Mouse (Mus musculus) spleen, adult 2 months (tissue): ENCODE results near the gene Traf2. TPM values are rescaled to one million over a fixed set of nuclear protein-coding genes. Genes with fewer than 3 reads are reported as not detected.

ENCODE experiments used
- DNase-seq, 2 experiments: peaks; one replicate each; pipeline versions ENCODE4 v3.0.0 to v3.0.0-alpha.2; 2012 to 2021; ENCODE audit warnings: low spot score in 2 of 2, low read depth in 1 of 2
- H3K27ac ChIP-seq: fragments of 200-500 bp; 2 replicates; pipeline ENCODE4 v1.5.1; 2012; ENCODE audit warnings: low read length, inconsistent platforms; ENCODE audit not compliant: insufficient read depth
- H3K27me3 ChIP-seq: fragments of 200-500 bp; 2 replicates; pipeline ENCODE4 v1.6.1; 2012; ENCODE audit warnings: mild to moderate bottlenecking, moderate library complexity, low read length, inconsistent platforms; ENCODE audit not compliant: control insufficient read depth, insufficient read depth
- H3K36me3 ChIP-seq: fragments of 200-500 bp; 2 replicates; pipeline ENCODE4 v1.6.1; 2012; ENCODE audit warnings: mild to moderate bottlenecking, low read length, inconsistent platforms; ENCODE audit not compliant: control insufficient read depth, insufficient read depth
- H3K4me1 ChIP-seq: fragments of 200-500 bp; 2 replicates; pipeline ENCODE4 v1.6.1; 2011; ENCODE audit warnings: inconsistent platforms; ENCODE audit not compliant: control insufficient read depth, insufficient read depth, insufficient read length
- H3K4me3 ChIP-seq: fragments of 200-500 bp; 2 replicates; pipeline ENCODE4 v1.5.1; 2011; ENCODE audit warnings: mild to moderate bottlenecking, inconsistent platforms; ENCODE audit not compliant: insufficient read depth, insufficient read length; ENCODE audit errors: extremely low read depth
- CTCF ChIP-seq: fragments of 200-500 bp; IDR thresholded peaks from 2 replicates; pipeline ENCODE4 v1.5.1; 2011; ENCODE audit warnings: mild to moderate bottlenecking, inconsistent platforms; ENCODE audit not compliant: insufficient read depth, insufficient read length, insufficient replicate concordance; ENCODE audit errors: extremely low read depth
- POLR2A ChIP-seq: fragments of 200-500 bp; IDR thresholded peaks from 2 replicates; pipeline ENCODE4 v1.6.1; 2011; ENCODE audit warnings: low read depth, low read length, inconsistent platforms
- WGBS: fragments of 180-500 bp; shearing (Covaris S2); methylation state at CpG from one replicate; pipeline ENCODE4 v1.1.7; 2018; 5-methylcytosine and 5-hydroxymethylcytosine counted together
- polyA plus RNA-seq: library from polyadenylated mRNA; depleted of rRNA; stranded (reverse); fragments of >200 nt; gene quantifications from 2 replicates; pipeline ENCODE4 v1.2.3, GENCODE M21; 2012

The Traf2 gene
- polyA plus RNA-seq, 1 experiment: 21.6 TPM

DNA sequence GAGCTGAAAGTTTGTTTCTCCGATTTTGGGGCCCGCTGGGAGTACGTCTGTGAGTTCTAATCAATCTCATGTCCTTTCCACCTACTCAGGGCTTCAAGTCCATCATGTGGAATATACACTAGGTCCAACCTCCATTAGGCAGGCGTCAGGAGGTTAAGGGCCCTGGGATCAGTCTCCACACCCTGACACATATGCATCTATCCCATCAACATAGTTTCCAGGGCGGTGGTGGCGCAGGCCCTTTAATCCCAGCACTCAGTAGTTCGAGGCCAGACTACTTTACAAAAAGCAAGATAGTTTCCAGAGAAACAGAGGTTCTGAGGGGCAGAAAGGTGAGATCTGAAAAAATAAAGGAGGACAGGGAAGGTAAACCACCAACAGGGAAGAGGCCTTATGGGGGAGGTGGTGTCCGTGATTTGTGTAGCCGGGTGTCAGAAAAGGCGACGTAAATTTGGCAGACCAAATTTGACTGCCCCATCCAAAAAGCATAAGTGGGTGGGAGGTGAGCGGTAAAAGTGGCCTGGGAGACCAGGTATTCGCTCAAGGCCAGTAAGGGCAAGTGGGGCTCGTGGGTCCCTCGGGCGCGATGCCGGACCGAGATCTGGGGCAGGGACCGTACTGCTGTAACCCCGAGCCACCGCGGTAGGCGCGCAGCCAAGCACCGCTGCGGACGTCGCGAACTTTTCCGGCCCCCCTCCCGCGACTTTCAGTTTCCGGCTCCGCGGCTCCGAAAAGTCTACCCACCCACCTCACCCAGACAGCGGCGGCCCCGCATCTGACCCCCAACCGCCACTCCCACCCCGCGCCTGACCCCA lies 537 bp downstream of the Traf2 start:
- no peak for DNase-seq
- Histone ChIP-seq H3K27ac (peak overlapping the region; percentile 95), H3K36me3 (no peaks in the 10 kb centered on the region), H3K4me3 (peak overlapping the region; percentile 96), H3K4me1 (peaks cover 23% of the 10 kb centered on the region), H3K27me3 (no peaks in the 10 kb centered on the region)
- TF ChIP-seq POLR2A (no peak), CTCF (no peak)
- 6% methylated on average over 43 of the region's 43 CpGs for WGBS

- WGBS: 87% methylated on average over 10 of the region's 10 CpGs
- H3K27me3 ChIP-seq: no peaks in the 10 kb centered on the region
- H3K27ac ChIP-seq: no peak overlapping the region
- DNase-seq: no peak
- no peak for TF ChIP-seq CTCF
- no peak for TF ChIP-seq POLR2A
- H3K4me3 ChIP-seq: no peak overlapping the region
- peaks cover 12% of the 10 kb centered on the region for H3K36me3 ChIP-seq
- peaks cover 11% of the 10 kb centered on the region for H3K4me1 ChIP-seq
Measured at GRCm38 (mm10) chr2:25541644-25542367, 4.9 kb downstream of the Traf2 start.

GRCm38 (mm10) chr2:25540541-25540948 lies 6.2 kb downstream of the Traf2 start:
- H3K4me1 ChIP-seq: peaks cover 6% of the 10 kb centered on the region; the same call in 1 of the 2 replicates
- DNase-seq: no peak
- no peaks in the 10 kb centered on the region for H3K27me3 ChIP-seq
- H3K4me3 ChIP-seq: no peak overlapping the region
- TF ChIP-seq POLR2A (no peak), CTCF (no peak)
- 98% methylated on average over 4 of the region's 4 CpGs for WGBS
- no peak overlapping the region for H3K27ac ChIP-seq
- H3K36me3 ChIP-seq: peaks cover 16% of the 10 kb centered on the region

GRCm38 (mm10) chr2:25536531-25536930 lies 10.2 kb downstream of the Traf2 start:
- H3K27ac ChIP-seq: peak overlapping the region; percentile 33; the same call in 1 of the 2 replicates
- peaks cover 20% of the 10 kb centered on the region for H3K4me1 ChIP-seq
- TF ChIP-seq POLR2A (no peak), CTCF (no peak)
- no peak for DNase-seq
- WGBS: 89% methylated on average over 8 of the region's 8 CpGs
- no peaks in the 10 kb centered on the region for H3K27me3 ChIP-seq
- no peak overlapping the region for H3K4me3 ChIP-seq
- peaks cover 19% of the 10 kb centered on the region for H3K36me3 ChIP-seq

- H3K36me3 ChIP-seq: peaks cover 26% of the 10 kb centered on the region
- H3K4me3 ChIP-seq: no peak overlapping the region
- H3K27me3 ChIP-seq: no peaks in the 10 kb centered on the region
- DNase-seq: no peak
- 81% methylated on average over 2 of the region's 2 CpGs for WGBS
- no peak for TF ChIP-seq POLR2A
- no peak for TF ChIP-seq CTCF
- peak overlapping the region; percentile 96 for H3K27ac ChIP-seq
- H3K4me1 ChIP-seq: peaks cover 20% of the 10 kb centered on the region
Measured at GRCm38 (mm10) chr2:25534866-25535182, 11.9 kb downstream of the Traf2 start.

GRCm38 (mm10) chr2:25534178-25534865 lies 12.4 kb downstream of the Traf2 start:
- peak; percentile 77 for DNase-seq
- TF ChIP-seq POLR2A (no peak), CTCF (no peak)
- H3K4me3 ChIP-seq: no peak overlapping the region
- WGBS: 29% methylated on average over 3 of the region's 3 CpGs
- H3K4me1 ChIP-seq: peaks cover 20% of the 10 kb centered on the region
- peaks cover 28% of the 10 kb centered on the region for H3K36me3 ChIP-seq
- H3K27me3 ChIP-seq: no peaks in the 10 kb centered on the region
- H3K27ac ChIP-seq: peak overlapping the region; percentile 96

DNA sequence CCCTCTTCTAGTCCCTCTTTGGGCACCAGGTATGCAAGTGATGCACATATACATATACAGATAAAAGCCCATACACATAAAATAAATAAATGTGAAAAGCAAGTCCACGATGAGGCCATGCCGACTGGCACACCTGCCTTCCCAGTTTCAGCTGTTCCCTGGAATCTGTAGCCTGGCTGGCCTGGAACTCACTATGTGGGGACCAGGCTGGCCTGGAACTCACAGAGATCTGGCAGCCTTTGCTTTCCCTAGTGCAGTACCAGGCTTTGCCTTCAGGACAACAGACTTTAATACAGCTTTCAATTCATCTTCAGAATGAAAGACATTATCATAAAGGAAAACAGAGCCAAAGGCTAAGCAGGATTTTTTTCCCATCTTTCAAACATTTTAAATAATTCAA lies 13.0 kb downstream of the Traf2 start:
- Histone ChIP-seq H3K27me3 (no peaks in the 10 kb centered on the region), H3K27ac (peak overlapping the region; percentile 96), H3K4me1 (peaks cover 20% of the 10 kb centered on the region), H3K36me3 (peaks cover 31% of the 10 kb centered on the region), H3K4me3 (no peak overlapping the region)
- 91% methylated on average over 2 of the region's 2 CpGs for WGBS
- TF ChIP-seq POLR2A (no peak), CTCF (no peak)
- DNase-seq: no peak
